Mouse (Mus musculus): ENCODE results near the gene Cfap97d1. TPM values are rescaled to one million over a fixed set of nuclear protein-coding genes. Genes with fewer than 3 reads are reported as not detected.

Cfap97d1 gene
- not detected in 2 replicates for polyA plus RNA-seq (2016; fragmentation: Nextera tagmentation; extraction: Ambion mirVana)

DNA sequence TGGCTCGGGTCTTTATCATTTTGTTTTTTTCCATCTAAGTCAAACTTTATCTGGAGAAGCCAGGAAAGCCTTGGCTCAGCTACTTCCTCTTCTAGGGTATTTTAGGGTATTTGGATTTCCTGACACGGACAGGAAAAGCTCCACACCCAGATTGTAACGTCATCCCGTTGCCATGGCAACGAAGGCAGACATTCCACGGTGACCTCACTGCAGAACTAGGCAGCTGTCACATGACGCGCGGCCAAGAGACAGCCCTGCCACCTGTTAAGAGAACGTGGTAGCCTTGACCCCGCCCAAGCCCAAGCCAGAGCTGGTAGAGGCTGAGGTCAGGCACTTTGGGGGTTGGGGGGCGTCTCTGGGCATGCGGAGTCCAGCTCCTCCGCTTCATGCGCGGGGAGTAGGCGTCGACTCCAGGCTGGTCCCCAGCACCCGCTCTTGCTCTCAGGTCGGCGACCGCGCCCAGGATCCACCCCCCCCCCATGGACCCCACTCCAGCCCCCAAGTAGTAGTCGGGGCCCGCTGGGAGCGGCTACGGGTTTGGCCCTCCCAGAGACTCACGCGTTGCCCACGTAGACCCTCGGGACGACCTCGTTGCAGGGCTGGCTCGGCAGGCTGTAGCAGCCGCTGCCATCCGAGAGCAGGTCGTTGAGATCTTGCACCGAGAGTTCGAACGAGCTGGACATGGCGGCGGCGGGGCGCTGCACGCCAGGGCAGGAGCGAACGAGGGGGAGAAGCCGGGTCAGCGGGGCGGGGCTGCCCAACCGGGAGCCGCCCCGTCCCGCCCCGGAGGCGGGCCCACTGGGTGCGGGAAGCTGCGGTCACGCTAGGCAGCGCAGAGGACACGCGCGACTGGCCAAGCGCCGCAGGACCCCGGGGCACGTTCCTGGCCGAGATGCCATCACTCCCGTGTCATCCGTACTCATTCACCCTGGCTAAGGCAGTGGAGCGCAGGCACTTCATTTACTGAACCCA is at the start of gene Cfap97d1:
Gene Cfap97d1, plus strand, starts transcription at position 226 of the 972 bp plus-strand sequence.
- H3K4me2 ChIP-seq, result peak within 1 kb of the TSS; percentile 100
- H3K4me3 ChIP-seq (replicated peaks), result peak within 1 kb of the TSS; percentile 64
- peak within 1 kb of the TSS; percentile 64; the same call in 1 of the 2 replicates for H3K27ac ChIP-seq
- H3K36me3 ChIP-seq, result no peaks in the 10 kb centered on the region
- H3K27me3 ChIP-seq, result peaks cover 13% of the 10 kb centered on the region
- peak within 1 kb of the TSS; percentile 65 for H3K9ac ChIP-seq (replicated peaks)
- H3K9me3 ChIP-seq, result no peaks in the 10 kb centered on the region
- H3K4me1 ChIP-seq (replicated peaks), result peaks cover 23% of the 10 kb centered on the region
- peak; percentile 63 for ATAC-seq (ENCODE audit: insufficient number of reproducible peaks, insufficient read depth, low FRiP score, low TSS enrichment, low read depth)
- 1% methylated on average over 71 of the region's 71 CpGs for WGBS

DNA sequence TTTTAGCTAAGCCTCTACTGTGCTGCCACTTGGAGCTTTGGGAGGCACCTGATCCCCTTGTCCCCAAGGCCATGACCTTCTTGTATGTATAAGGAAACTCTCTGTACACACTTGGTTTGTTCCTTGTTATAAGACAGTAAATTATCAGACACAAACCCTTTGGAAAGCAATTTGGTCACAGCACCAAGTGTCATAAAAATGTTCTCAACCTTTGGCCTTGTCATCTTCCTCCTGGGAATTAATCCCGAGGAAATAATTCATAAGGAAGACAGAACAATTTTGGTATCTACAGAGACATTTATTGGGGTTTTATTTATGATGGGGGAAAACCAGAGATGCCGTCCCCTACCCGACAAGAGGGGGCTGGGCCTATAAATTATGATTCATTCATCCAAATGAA is 48.3 kb upstream of the Cfap97d1 start:
- H3K4me3 ChIP-seq (replicated peaks), result no peak overlapping the region
- H3K27ac ChIP-seq, result no peak overlapping the region
- H3K36me3 ChIP-seq, result no peaks in the 10 kb centered on the region
- no peak overlapping the region for H3K4me2 ChIP-seq
- H3K27me3 ChIP-seq, result peaks cover 58% of the 10 kb centered on the region
- no peak for ATAC-seq (ENCODE audit: insufficient number of reproducible peaks, insufficient read depth, low FRiP score, low TSS enrichment, low read depth)
- peaks cover 12% of the 10 kb centered on the region for H3K4me1 ChIP-seq (replicated peaks)
- no peak overlapping the region for H3K9ac ChIP-seq (replicated peaks)
- WGBS, result 63% methylated on average over 3 of the region's 3 CpGs
- no peaks in the 10 kb centered on the region for H3K9me3 ChIP-seq

DNA sequence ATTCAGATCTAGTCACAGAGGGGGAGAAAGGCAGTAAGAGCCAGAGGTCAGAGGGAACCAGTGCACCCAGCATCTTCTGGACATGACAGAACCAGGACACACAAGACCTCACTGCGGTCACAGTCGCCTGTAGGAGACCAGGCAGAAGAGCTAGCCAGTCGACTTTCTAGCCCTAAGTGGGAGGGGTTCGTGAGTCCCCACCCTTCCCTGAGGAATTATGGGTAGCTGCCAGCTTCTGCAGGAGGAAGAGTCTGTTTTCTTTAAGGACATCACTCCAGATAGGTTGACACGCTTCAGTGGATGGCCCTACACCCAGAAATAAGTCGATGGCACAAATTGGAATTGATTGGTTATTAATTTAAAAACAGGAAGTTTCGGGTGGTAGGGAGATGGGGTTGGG is 47.7 kb upstream of the Cfap97d1 start:
- Histone ChIP-seq H3K9ac (replicated peaks) (no peak overlapping the region), H3K4me1 (replicated peaks) (peaks cover 15% of the 10 kb centered on the region), H3K9me3 (no peaks in the 10 kb centered on the region), H3K27ac (no peak overlapping the region), H3K4me2 (no peak overlapping the region), H3K4me3 (replicated peaks) (no peak overlapping the region), H3K36me3 (no peaks in the 10 kb centered on the region), H3K27me3 (peaks cover 53% of the 10 kb centered on the region)
- WGBS, result 30% methylated on average over 7 of the region's 7 CpGs
- ATAC-seq (ENCODE audit: insufficient number of reproducible peaks, insufficient read depth, low FRiP score, low TSS enrichment, low read depth), result no peak

DNA sequence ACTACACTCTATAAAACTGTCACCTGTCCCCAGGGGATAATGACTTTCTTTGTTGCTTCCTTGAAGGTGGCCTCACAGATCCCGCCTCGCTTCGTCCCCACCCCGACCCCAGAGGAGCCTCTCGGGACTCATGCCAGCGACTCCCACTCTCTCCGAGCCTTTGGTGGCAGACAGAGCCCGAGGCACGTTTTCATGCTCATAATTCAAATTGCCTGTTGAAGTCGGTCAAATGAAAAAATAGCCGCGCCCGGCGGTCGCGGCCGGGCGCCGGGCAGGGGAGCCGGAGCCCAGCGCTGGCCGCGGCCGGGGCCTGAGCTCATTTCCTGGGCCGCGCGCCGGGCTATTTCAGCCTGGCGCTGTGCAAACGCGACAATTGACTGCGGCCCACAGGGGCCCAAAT is 47.0 kb upstream of the Cfap97d1 start:
- Histone ChIP-seq H3K36me3 (no peaks in the 10 kb centered on the region), H3K4me2 (peak overlapping the region; percentile 80), H3K9ac (replicated peaks) (peak overlapping the region; percentile 53), H3K27me3 (peaks cover 53% of the 10 kb centered on the region), H3K4me1 (replicated peaks) (peaks cover 15% of the 10 kb centered on the region), H3K4me3 (replicated peaks) (peak overlapping the region; percentile 41), H3K27ac (no peak overlapping the region), H3K9me3 (no peaks in the 10 kb centered on the region)
- ATAC-seq (ENCODE audit: insufficient number of reproducible peaks, insufficient read depth, low FRiP score, low TSS enrichment, low read depth), result no peak
- WGBS, result 1% methylated on average over 32 of the region's 32 CpGs

DNA sequence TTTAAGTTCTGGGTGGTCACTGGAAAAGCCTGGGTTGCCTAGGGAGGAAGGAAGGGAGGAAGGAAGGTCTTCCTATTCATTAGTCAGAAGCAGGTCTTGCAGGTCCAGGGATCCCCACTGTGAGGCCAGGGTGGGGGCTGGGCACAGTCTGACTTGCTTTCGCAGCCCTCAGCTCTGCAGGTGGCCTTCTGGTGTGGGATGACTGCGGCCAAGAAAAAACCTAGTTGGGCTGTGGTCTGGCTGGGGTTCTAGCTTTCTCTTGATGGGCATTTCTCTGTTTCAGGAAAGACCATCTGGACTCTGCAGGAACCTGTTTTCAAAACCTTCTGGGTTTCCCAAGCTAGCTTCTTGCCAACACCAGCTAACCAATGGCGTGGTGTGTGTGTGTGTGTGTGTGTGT is 41.0 kb upstream of the Cfap97d1 start:
- no peak overlapping the region for H3K27ac ChIP-seq
- no peak for ATAC-seq (ENCODE audit: insufficient number of reproducible peaks, insufficient read depth, low FRiP score, low TSS enrichment, low read depth)
- H3K9ac ChIP-seq (replicated peaks), result no peak overlapping the region

DNA sequence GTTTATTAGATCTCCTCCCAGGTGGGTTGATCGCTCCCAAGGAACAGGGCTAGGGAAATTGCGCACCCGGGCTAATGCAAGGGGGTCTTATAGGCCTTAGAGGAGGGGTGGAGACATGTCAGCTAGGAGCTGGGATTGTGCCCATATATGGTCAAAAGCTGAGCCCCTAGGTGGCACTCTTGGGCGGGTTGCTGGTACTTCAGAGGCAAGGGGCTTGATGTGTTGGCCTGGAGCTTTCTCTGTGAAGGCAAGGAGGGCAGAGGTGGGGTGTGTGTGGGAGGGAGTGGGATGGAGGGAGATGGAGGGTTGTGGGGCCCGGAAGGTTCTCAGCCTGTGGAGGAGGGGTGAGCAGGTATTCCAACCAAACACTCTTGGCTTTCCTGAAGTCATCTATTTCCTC is 37.6 kb upstream of the Cfap97d1 start:
- no peak; the same call in 1 of the 2 replicates for ATAC-seq (ENCODE audit: insufficient number of reproducible peaks, insufficient read depth, low FRiP score, low TSS enrichment, low read depth)
- Histone ChIP-seq H3K36me3 (no peaks in the 10 kb centered on the region), H3K9ac (replicated peaks) (no peak overlapping the region), H3K27ac (no peak overlapping the region), H3K4me3 (replicated peaks) (no peak overlapping the region), H3K9me3 (no peaks in the 10 kb centered on the region), H3K27me3 (peaks cover 3% of the 10 kb centered on the region; the same call in 1 of the 2 replicates), H3K4me2 (no peak overlapping the region), H3K4me1 (replicated peaks) (0 out of 2 replicates have a peak, but pooled peaks cover 8% of the 10 kb centered on the region)
- 17% methylated on average over 5 of the region's 5 CpGs for WGBS

More for the DNA sequence above, 41.0 kb upstream of the Cfap97d1 start:
- Histone ChIP-seq H3K4me1 (replicated peaks) (peaks cover 11% of the 10 kb centered on the region; the same call in 1 of the 2 replicates), H3K9me3 (no peaks in the 10 kb centered on the region), H3K36me3 (no peaks in the 10 kb centered on the region), H3K4me3 (replicated peaks) (no peak overlapping the region), H3K27me3 (peaks cover 21% of the 10 kb centered on the region), H3K4me2 (no peak overlapping the region)
- 34% methylated on average over 3 of the region's 3 CpGs for WGBS

DNA sequence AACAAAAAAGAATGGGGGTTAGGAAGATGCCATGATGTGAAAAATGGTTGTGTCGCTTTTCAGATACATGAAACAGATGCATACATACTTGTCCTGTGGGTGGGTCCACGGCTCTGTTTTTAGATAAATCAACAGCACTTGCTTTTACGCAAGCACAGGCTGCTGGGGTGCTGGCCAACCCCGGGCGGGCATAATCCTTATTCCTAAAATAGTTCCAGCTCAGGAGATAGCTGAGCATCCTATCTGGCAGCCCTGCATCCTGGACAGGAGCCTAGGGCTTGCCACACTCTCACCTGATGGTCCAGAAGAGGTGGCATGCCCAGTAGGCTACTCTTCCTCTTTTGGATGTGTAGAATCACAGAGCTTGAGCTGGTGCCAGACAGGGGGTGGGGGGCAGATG is 34.1 kb upstream of the Cfap97d1 start:
- no peak for ATAC-seq (ENCODE audit: insufficient number of reproducible peaks, insufficient read depth, low FRiP score, low TSS enrichment, low read depth)
- Histone ChIP-seq H3K4me3 (replicated peaks) (no peak overlapping the region), H3K4me2 (no peak overlapping the region), H3K36me3 (no peaks in the 10 kb centered on the region), H3K27me3 (peaks cover 3% of the 10 kb centered on the region), H3K4me1 (replicated peaks) (peaks cover 15% of the 10 kb centered on the region), H3K9ac (replicated peaks) (no peak overlapping the region), H3K9me3 (no peaks in the 10 kb centered on the region), H3K27ac (no peak overlapping the region)
- 92% methylated on average over 5 of the region's 5 CpGs for WGBS

DNA sequence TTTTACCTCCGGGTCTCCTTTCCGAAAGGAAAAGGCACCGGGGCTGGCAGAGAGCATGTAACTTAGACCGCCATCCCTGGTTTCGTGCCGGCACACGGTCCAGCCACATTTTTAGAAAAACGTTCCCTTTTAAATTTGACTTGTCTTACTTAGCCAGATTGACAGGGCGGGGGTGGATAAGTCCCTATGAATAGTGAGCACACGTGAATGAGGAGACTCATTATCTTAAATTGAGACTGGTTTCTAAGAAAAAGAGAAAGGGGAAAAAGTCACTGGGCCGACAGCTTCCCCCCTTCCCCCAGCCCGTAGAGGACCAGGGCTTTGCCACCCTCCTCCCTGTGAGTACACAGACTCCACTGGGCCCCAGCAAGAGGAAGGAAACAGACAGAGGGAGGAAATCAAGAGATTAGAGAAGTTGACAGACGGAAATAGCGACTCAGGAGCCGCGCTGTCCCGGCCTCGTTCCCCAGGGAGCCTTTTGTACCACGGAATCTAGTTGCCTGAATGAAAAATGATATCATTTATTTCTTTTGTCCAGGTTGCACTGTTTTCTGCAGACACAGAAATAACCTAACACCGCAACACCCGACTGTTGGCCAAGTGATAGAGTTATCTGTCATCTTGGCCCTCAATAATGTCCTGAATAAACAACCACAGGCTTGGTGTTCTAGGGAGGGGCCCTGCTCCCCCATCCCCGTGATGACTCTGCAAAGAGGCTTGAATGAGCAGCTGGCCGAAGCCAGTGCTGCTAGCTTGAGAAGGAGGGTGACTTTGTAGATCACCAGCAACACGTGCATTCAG is 31.3 kb upstream of the Cfap97d1 start:
- Histone ChIP-seq H3K27ac (peak overlapping the region; percentile 23; the same call in 1 of the 2 replicates), H3K4me2 (peak overlapping the region; percentile 34)

DNA sequence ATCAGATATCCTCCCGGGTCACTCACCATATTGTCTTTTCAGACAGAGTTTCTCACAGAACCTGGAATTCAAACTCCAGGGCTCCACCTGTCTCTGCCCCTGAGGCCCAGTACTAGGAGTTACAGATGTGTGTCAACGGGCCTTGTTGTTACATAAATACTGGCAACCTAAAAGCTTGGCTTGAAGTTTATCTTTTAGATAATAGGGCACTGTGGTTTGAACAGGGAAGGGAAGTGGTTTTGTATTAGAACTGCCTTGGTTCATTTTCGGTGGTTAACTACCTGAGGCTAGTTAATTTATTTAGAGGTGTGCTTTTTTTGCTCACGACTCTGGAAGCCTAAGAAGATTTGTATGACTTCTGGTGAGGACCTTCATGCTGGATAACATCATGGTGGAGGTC is 30.6 kb upstream of the Cfap97d1 start:
- Histone ChIP-seq H3K4me3 (replicated peaks) (no peak overlapping the region), H3K4me1 (replicated peaks) (peaks cover 11% of the 10 kb centered on the region), H3K27ac (no peak overlapping the region), H3K27me3 (peaks cover 7% of the 10 kb centered on the region), H3K9me3 (no peaks in the 10 kb centered on the region), H3K4me2 (no peak overlapping the region), H3K36me3 (no peaks in the 10 kb centered on the region), H3K9ac (replicated peaks) (no peak overlapping the region)
- ATAC-seq (ENCODE audit: insufficient number of reproducible peaks, insufficient read depth, low FRiP score, low TSS enrichment, low read depth), result no peak
- 75% methylated on average over 4 of the region's 4 CpGs for WGBS

More for the DNA sequence above, 31.3 kb upstream of the Cfap97d1 start:
- peaks cover 3% of the 10 kb centered on the region for H3K27me3 ChIP-seq
- H3K4me3 ChIP-seq (replicated peaks), result no peak overlapping the region
- no peaks in the 10 kb centered on the region for H3K36me3 ChIP-seq
- no peak for ATAC-seq (ENCODE audit: insufficient number of reproducible peaks, insufficient read depth, low FRiP score, low TSS enrichment, low read depth)
- peaks cover 11% of the 10 kb centered on the region for H3K4me1 ChIP-seq (replicated peaks)
- no peaks in the 10 kb centered on the region for H3K9me3 ChIP-seq
- 37% methylated on average over 24 of the region's 24 CpGs for WGBS
- H3K9ac ChIP-seq (replicated peaks), result no peak overlapping the region

GRCm38 (mm10) chr11:101957476-101957875 is 26.6 kb upstream of the Cfap97d1 start:
- H3K9me3 ChIP-seq, result no peaks in the 10 kb centered on the region
- no peak overlapping the region for H3K4me3 ChIP-seq (replicated peaks)
- ATAC-seq (ENCODE audit: insufficient number of reproducible peaks, insufficient read depth, low FRiP score, low TSS enrichment, low read depth), result no peak
- peaks cover 34% of the 10 kb centered on the region for H3K27me3 ChIP-seq
- 65% methylated on average over 5 of the region's 5 CpGs for WGBS
- H3K27ac ChIP-seq, result no peak overlapping the region
- H3K36me3 ChIP-seq, result no peaks in the 10 kb centered on the region
- H3K4me2 ChIP-seq, result no peak overlapping the region
- H3K9ac ChIP-seq (replicated peaks), result no peak overlapping the region
- peaks cover 14% of the 10 kb centered on the region for H3K4me1 ChIP-seq (replicated peaks)

GRCm38 (mm10) chr11:101963043-101963442 is 21.0 kb upstream of the Cfap97d1 start:
- peaks cover 49% of the 10 kb centered on the region for H3K4me1 ChIP-seq (replicated peaks)
- no peaks in the 10 kb centered on the region for H3K36me3 ChIP-seq
- 3% methylated on average over 11 of the region's 11 CpGs for WGBS
- peaks cover 89% of the 10 kb centered on the region for H3K27me3 ChIP-seq
- H3K9ac ChIP-seq (replicated peaks), result no peak overlapping the region
- no peaks in the 10 kb centered on the region for H3K9me3 ChIP-seq
- peak overlapping the region; percentile 56 for H3K4me3 ChIP-seq (replicated peaks)
- no peak for ATAC-seq (ENCODE audit: insufficient number of reproducible peaks, insufficient read depth, low FRiP score, low TSS enrichment, low read depth)
- H3K4me2 ChIP-seq, result peak overlapping the region; percentile 95
- no peak overlapping the region for H3K27ac ChIP-seq

Measured in limb, embryonic 12.5 days (tissue).